Mouse (Mus musculus) lung, adult 2 months (tissue): ENCODE measurements around the gene Pank4.

Source experiments
- CTCF ChIP-seq: fragments of 200-500 bp; IDR thresholded peaks from 2 replicates; pipeline ENCODE4 v1.5.1; 2011; ENCODE audit warnings: mild to moderate bottlenecking, low read length, control low read depth; ENCODE audit not compliant: insufficient read depth
- POLR2A ChIP-seq: fragments of 200-500 bp; IDR thresholded peaks from 2 replicates; pipeline ENCODE4 v1.6.1; 2011; ENCODE audit warnings: low read depth, mild to moderate bottlenecking, control low read depth, low read length, borderline replicate concordance; ENCODE audit errors: extremely low read depth

- TF ChIP-seq CTCF (no peak), POLR2A (no peak)
Observed at GRCm38 (mm10) chr4:154963190-154963836, 610 bp upstream of the Pank4 start.
